Mouse (Mus musculus): ENCODE results near the gene Maml3. TPM values are rescaled to one million over a fixed set of nuclear protein-coding genes. Genes with fewer than 3 reads are reported as not detected.

The Maml3 gene
- polyA plus RNA-seq, 1 experiment, result not detected

- TF ChIP-seq CTCF (IDR thresholded peaks at IDR 0.05; ENCODE audit: insufficient read depth, low read depth, low read length) (no peak), POLR2A (IDR thresholded peaks at IDR 0.05; ENCODE audit: insufficient read depth, low read depth, low read length) (no peak)
- WGBS, result 79% methylated on average over 4 of the region's 4 CpGs
These were observed 214.7 kb downstream of the Maml3 start for GRCm38 (mm10) chr3:51890181-51890580.

DNA sequence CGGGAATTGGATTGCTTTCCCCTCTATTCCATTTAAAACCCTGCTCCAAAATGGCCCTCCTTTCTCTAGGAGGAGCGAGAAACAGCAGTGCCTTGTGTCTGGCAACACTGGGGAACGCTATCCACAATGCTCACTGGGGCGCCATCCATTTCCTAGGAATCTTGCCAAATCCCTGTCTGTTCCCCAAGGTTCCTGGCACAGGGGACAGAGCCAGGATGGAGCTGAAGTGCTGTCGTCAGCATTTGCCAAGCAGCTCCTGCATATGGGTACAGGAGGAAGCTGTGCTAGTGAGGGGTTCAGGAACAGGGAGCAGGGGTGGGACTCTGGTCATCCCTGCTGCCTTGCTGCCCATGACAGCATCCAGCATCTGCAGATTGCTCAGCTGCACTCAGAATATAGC lies 215.1 kb downstream of the Maml3 start:
- Histone ChIP-seq H3K4me3 (ENCODE audit: insufficient read depth, low read depth, low read length) (no peak overlapping the region), H3K4me1 (ENCODE audit: control insufficient read depth, insufficient read depth, low read length) (peaks cover 31% of the 10 kb centered on the region), H3K27ac (ENCODE audit: insufficient read depth, low read depth, low read length) (0 out of 2 replicates have a peak overlapping the region, but pooled peaks have one; percentile 21)
- no peak for TF ChIP-seq POLR2A (IDR thresholded peaks at IDR 0.05; ENCODE audit: insufficient read depth, low read depth, low read length)
- no peak for TF ChIP-seq CTCF (IDR thresholded peaks at IDR 0.05; ENCODE audit: insufficient read depth, low read depth, low read length)
- WGBS, result 44% methylated on average over 5 of the region's 5 CpGs

More at GRCm38 (mm10) chr3:51890181-51890580, 214.7 kb downstream of the Maml3 start:
- peaks cover 27% of the 10 kb centered on the region for H3K4me1 ChIP-seq (ENCODE audit: control insufficient read depth, insufficient read depth, low read length)
- 0 out of 2 replicates have a peak overlapping the region, but pooled peaks have one; percentile 21 for H3K27ac ChIP-seq (ENCODE audit: insufficient read depth, low read depth, low read length)
- no peak overlapping the region for H3K4me3 ChIP-seq (ENCODE audit: insufficient read depth, low read depth, low read length)

DNA sequence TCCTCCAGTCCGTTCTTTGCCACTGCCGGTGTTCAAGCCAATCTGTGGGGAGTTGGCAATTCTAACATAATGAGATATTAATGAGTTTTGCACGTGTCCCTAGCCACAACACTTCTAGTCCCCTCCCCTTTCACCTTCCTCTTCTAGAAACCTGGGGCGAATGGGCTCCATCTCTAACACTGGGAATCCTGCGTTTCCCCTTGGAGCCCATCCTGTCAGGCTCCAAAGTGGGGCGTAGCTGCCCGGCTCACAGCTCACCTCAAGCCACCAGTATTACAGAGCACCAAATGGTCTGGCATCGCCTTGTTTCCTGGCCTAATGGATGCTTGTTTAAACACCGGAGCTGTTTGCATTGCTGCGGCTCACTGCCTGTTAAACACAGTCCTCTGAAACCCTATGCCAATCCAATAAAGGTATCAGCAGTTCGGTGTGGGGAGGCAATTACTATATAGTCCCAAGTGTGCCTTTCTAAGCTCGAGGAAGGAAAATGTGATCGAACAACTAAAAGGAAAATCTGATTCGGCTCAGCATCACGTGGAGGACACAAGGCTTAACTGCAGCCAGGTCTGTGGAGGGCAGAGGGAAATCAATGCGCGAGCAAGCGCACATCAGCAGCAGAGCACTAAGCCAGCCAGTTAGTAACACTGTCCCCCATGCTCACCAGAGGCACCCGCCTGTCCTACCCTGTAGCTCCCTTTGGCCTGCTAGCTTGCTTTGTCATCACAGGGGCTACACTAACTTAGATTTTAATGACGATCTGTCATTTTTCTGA lies 216.0 kb downstream of the Maml3 start:
- no peak for TF ChIP-seq CTCF (IDR thresholded peaks at IDR 0.05; ENCODE audit: insufficient read depth, low read depth, low read length)
- no peak for TF ChIP-seq POLR2A (IDR thresholded peaks at IDR 0.05; ENCODE audit: insufficient read depth, low read depth, low read length)
- Histone ChIP-seq H3K27ac (ENCODE audit: insufficient read depth, low read depth, low read length) (peak overlapping the region; percentile 21; the same call in 1 of the 2 replicates), H3K4me1 (ENCODE audit: control insufficient read depth, insufficient read depth, low read length) (peaks cover 31% of the 10 kb centered on the region), H3K4me3 (ENCODE audit: insufficient read depth, low read depth, low read length) (no peak overlapping the region)
- 31% methylated on average over 20 of the region's 20 CpGs for WGBS

DNA sequence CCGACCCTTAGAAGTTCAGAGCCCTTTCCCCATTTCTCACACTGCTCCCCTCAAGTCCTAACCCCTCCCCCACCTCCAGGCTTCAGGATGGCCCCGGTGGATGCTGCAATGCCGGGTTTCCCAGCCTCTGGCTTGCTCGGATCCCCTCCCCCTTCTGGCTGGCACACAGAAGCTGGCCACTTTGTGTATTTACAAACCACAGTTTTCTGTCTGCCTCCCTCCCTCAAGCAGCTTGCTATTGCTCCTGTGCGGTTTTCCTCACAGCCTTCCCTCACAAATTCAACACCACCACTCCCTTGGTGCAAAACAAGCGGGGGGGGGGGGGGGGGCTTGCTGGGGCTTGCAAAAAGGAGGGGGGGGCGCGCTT lies 216.6 kb downstream of the Maml3 start:
- Histone ChIP-seq H3K4me3 (ENCODE audit: insufficient read depth, low read depth, low read length) (no peak overlapping the region), H3K27ac (ENCODE audit: insufficient read depth, low read depth, low read length) (no peak overlapping the region), H3K4me1 (ENCODE audit: control insufficient read depth, insufficient read depth, low read length) (peaks cover 31% of the 10 kb centered on the region)
- 12% methylated on average over 8 of the region's 8 CpGs for WGBS
- TF ChIP-seq CTCF (IDR thresholded peaks at IDR 0.05; ENCODE audit: insufficient read depth, low read depth, low read length), result no peak
- no peak for TF ChIP-seq POLR2A (IDR thresholded peaks at IDR 0.05; ENCODE audit: insufficient read depth, low read depth, low read length)

DNA sequence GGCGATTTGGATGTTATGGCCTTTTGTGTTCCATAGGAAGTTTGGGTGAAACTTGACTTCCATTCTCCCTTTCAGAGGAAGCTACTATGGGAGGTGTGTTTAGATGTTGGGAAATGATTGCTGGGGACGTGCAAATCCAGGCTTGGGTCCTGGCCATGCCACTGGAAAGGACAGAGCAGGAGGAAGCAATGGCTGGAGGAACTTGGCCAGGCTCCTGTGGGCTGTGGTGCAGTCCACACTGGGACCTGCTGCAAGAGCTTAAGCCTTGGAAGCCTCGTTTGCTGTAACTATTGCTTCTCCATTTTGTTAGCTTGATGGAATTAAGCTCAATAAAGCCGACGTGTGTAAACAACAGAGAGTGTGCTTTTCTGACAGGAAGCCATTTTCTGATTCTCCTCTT lies 219.0 kb downstream of the Maml3 start:
- Histone ChIP-seq H3K27ac (ENCODE audit: insufficient read depth, low read depth, low read length) (peak overlapping the region; percentile 61), H3K4me1 (ENCODE audit: control insufficient read depth, insufficient read depth, low read length) (peaks cover 35% of the 10 kb centered on the region), H3K4me3 (ENCODE audit: insufficient read depth, low read depth, low read length) (no peak overlapping the region)
- no peak for TF ChIP-seq POLR2A (IDR thresholded peaks at IDR 0.05; ENCODE audit: insufficient read depth, low read depth, low read length)
- TF ChIP-seq CTCF (IDR thresholded peaks at IDR 0.05; ENCODE audit: insufficient read depth, low read depth, low read length), result no peak
- 67% methylated on average over 5 of the region's 5 CpGs for WGBS

GRCm38 (mm10) chr3:51885487-51885886 lies 219.4 kb downstream of the Maml3 start:
- Histone ChIP-seq H3K4me1 (ENCODE audit: control insufficient read depth, insufficient read depth, low read length) (peaks cover 35% of the 10 kb centered on the region), H3K27ac (ENCODE audit: insufficient read depth, low read depth, low read length) (peak overlapping the region; percentile 61), H3K4me3 (ENCODE audit: insufficient read depth, low read depth, low read length) (no peak overlapping the region)
- TF ChIP-seq CTCF (IDR thresholded peaks at IDR 0.05; ENCODE audit: insufficient read depth, low read depth, low read length), result no peak
- no peak for TF ChIP-seq POLR2A (IDR thresholded peaks at IDR 0.05; ENCODE audit: insufficient read depth, low read depth, low read length)
- WGBS, result 57% methylated on average over 5 of the region's 5 CpGs

DNA sequence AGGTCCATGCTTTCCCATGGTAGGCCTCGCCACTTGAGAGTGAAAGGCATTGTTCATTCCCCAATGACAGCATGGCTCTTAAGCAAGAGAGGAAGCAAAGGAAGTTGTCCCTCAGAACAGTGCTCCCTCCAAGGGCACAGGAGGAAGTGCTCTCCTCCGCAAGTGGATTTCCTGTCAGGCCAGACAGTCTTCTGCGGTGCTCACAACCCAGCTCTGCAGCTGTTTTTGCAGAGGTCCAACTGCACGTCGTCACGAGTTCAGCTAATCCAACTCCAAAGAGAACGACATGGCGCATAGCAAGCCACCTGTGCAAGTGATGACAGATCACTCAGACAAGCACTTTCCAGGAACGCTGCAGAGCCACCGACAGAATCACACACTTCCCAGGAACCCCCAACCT lies 222.9 kb downstream of the Maml3 start:
- Histone ChIP-seq H3K27ac (ENCODE audit: insufficient read depth, low read depth, low read length) (no peak overlapping the region), H3K4me1 (ENCODE audit: control insufficient read depth, insufficient read depth, low read length) (peaks cover 19% of the 10 kb centered on the region), H3K4me3 (ENCODE audit: insufficient read depth, low read depth, low read length) (no peak overlapping the region)
- TF ChIP-seq CTCF (IDR thresholded peaks at IDR 0.05; ENCODE audit: insufficient read depth, low read depth, low read length) (no peak), POLR2A (IDR thresholded peaks at IDR 0.05; ENCODE audit: insufficient read depth, low read depth, low read length) (no peak)
- WGBS, result 65% methylated on average over 10 of the region's 10 CpGs

- Histone ChIP-seq H3K4me3 (ENCODE audit: insufficient read depth, low read depth, low read length) (no peak overlapping the region), H3K27ac (ENCODE audit: insufficient read depth, low read depth, low read length) (no peak overlapping the region), H3K4me1 (ENCODE audit: control insufficient read depth, insufficient read depth, low read length) (peaks cover 19% of the 10 kb centered on the region)
- WGBS, result 78% methylated on average over 2 of the region's 2 CpGs
- TF ChIP-seq POLR2A (IDR thresholded peaks at IDR 0.05; ENCODE audit: insufficient read depth, low read depth, low read length) (no peak), CTCF (IDR thresholded peaks at IDR 0.05; ENCODE audit: insufficient read depth, low read depth, low read length) (no peak)
These were observed 223.5 kb downstream of the Maml3 start for GRCm38 (mm10) chr3:51881393-51881792.

GRCm38 (mm10) chr3:51880506-51881036 lies 224.3 kb downstream of the Maml3 start:
- Histone ChIP-seq H3K4me1 (ENCODE audit: control insufficient read depth, insufficient read depth, low read length) (peaks cover 16% of the 10 kb centered on the region), H3K4me3 (ENCODE audit: insufficient read depth, low read depth, low read length) (no peak overlapping the region), H3K27ac (ENCODE audit: insufficient read depth, low read depth, low read length) (no peak overlapping the region)
- 32% methylated on average over 8 of the region's 8 CpGs for WGBS
- no peak for TF ChIP-seq CTCF (IDR thresholded peaks at IDR 0.05; ENCODE audit: insufficient read depth, low read depth, low read length)
- no peak for TF ChIP-seq POLR2A (IDR thresholded peaks at IDR 0.05; ENCODE audit: insufficient read depth, low read depth, low read length)

Measured in olfactory bulb, adult 2 months (tissue).